Mouse (Mus musculus) MEL (cell line): ENCODE data around the gene OR5BS1P. TPM values are rescaled to one million over a fixed set of nuclear protein-coding genes. Genes with fewer than 3 reads are reported as not detected.

Experiments used
- CHD1 ChIP-seq: IDR thresholded peaks from 2 replicates; pipeline ENCODE4 v1.6.1; 2012; ENCODE audit warnings: low read depth, mild to moderate bottlenecking, inconsistent platforms, low read length, improper control_type of control experiment
- ELF1 ChIP-seq: IDR thresholded peaks from 2 replicates; pipeline ENCODE4 v1.6.1; 2014; ENCODE audit warnings: low read depth, mild to moderate bottlenecking, inconsistent platforms, low read length, improper control_type of control experiment, moderate library complexity
- EP300 ChIP-seq, 2 experiments: IDR thresholded peaks; 2 replicates each; pipeline ENCODE4 v1.6.1; 2011; ENCODE audit warnings: improper control_type of control experiment in 2 of 2, low read length in 2 of 2, low read depth in 1 of 2, mild to moderate bottlenecking in 1 of 2
- ETS1 ChIP-seq: IDR thresholded peaks from 2 replicates; pipeline ENCODE4 v1.6.1; 2012; ENCODE audit warnings: low read depth, mild to moderate bottlenecking, inconsistent platforms, low read length, improper control_type of control experiment, moderate library complexity
- GATA1 ChIP-seq: IDR thresholded peaks from 2 replicates; pipeline ENCODE4 v1.6.1; 2011; ENCODE audit warnings: low read depth, low read length, improper control_type of control experiment
- HCFC1 ChIP-seq: IDR thresholded peaks from 2 replicates; pipeline ENCODE4 v1.6.1; 2012; ENCODE audit warnings: low read depth, mild to moderate bottlenecking, inconsistent platforms, low read length, improper control_type of control experiment, moderate library complexity
- JUND ChIP-seq: IDR thresholded peaks from 2 replicates; pipeline ENCODE4 v1.6.1; 2011; ENCODE audit warnings: low read depth, mild to moderate bottlenecking, improper control_type of control experiment, low read length
- KAT2A ChIP-seq: conservative IDR thresholded peaks from 2 replicates; pipeline ENCODE4 v1.6.1; 2012; ENCODE audit warnings: low read depth, low read length, improper control_type of control experiment, inconsistent platforms
- MAX ChIP-seq: IDR thresholded peaks from 2 replicates; pipeline ENCODE4 v1.6.1; 2011; ENCODE audit warnings: low read length, improper control_type of control experiment
- MAZ ChIP-seq: IDR thresholded peaks from 2 replicates; pipeline ENCODE4 v1.6.1; 2012; ENCODE audit warnings: low read depth, mild to moderate bottlenecking, inconsistent platforms, low read length, improper control_type of control experiment
- MEF2A ChIP-seq: IDR thresholded peaks from 2 replicates; pipeline ENCODE4 v1.6.1; 2014; ENCODE audit warnings: low read depth, mild to moderate bottlenecking, inconsistent platforms, low read length, improper control_type of control experiment; ENCODE audit not compliant: poor library complexity, insufficient replicate concordance, severe bottlenecking; ENCODE audit errors: extremely low read depth
- MXI1 ChIP-seq: IDR thresholded peaks from 2 replicates; pipeline ENCODE4 v1.6.1; 2011; ENCODE audit warnings: mild to moderate bottlenecking, low read depth, low read length, improper control_type of control experiment
- NELFE ChIP-seq: IDR thresholded peaks from 2 replicates; pipeline ENCODE4 v1.6.1; 2011; ENCODE audit warnings: low read depth, low read length, improper control_type of control experiment
- POLR2A ChIP-seq, 2 experiments: IDR thresholded peaks; 2 replicates each; pipeline ENCODE4 v1.6.1; 2011 to 2012; ENCODE audit warnings: low read length in 2 of 2, mild to moderate bottlenecking in 2 of 2, control low read depth in 1 of 2, improper control_type of control experiment in 1 of 2, low read depth in 1 of 2, moderate library complexity in 1 of 2; ENCODE audit not compliant: control insufficient read depth in 1 of 2, insufficient read depth in 1 of 2, poor library complexity in 1 of 2
- POLR2AphosphoS2 ChIP-seq: IDR thresholded peaks from 2 replicates; pipeline ENCODE4 v1.6.1; 2011; ENCODE audit warnings: low read length, improper control_type of control experiment
- SIN3A ChIP-seq: IDR thresholded peaks from 2 replicates; pipeline ENCODE4 v1.6.1; 2012; ENCODE audit warnings: low read length, improper control_type of control experiment, inconsistent platforms
- SMC3 ChIP-seq: IDR thresholded peaks from 2 replicates; pipeline ENCODE4 v1.6.1; 2011; ENCODE audit warnings: low read depth, low read length, improper control_type of control experiment
- TAL1 ChIP-seq: IDR thresholded peaks from 2 replicates; pipeline ENCODE4 v1.6.1; 2012; ENCODE audit warnings: mild to moderate bottlenecking, inconsistent platforms, low read length, moderate library complexity, mixed read lengths
- TCF12 ChIP-seq: IDR thresholded peaks from 2 replicates; pipeline ENCODE4 v1.6.1; 2014; ENCODE audit warnings: low read depth, mild to moderate bottlenecking, inconsistent platforms, low read length, improper control_type of control experiment, moderate library complexity
- UBTF ChIP-seq: IDR thresholded peaks from 2 replicates; pipeline ENCODE4 v1.6.1; 2012; ENCODE audit warnings: low read depth, mild to moderate bottlenecking, inconsistent platforms, low read length, improper control_type of control experiment, moderate library complexity, borderline replicate concordance; ENCODE audit not compliant: insufficient read depth
- USF1 ChIP-seq: IDR thresholded peaks from 2 replicates; pipeline ENCODE4 v1.6.1; 2014; ENCODE audit warnings: low read depth, mild to moderate bottlenecking, inconsistent platforms, low read length, improper control_type of control experiment, moderate library complexity
- ZKSCAN1 ChIP-seq: IDR thresholded peaks from 2 replicates; pipeline ENCODE4 v1.6.1; 2012; ENCODE audit warnings: low read depth, mild to moderate bottlenecking, inconsistent platforms, low read length, improper control_type of control experiment, moderate library complexity
- ZMIZ1 ChIP-seq: IDR thresholded peaks from 2 replicates; pipeline ENCODE4 v1.6.1; 2012; ENCODE audit warnings: low read depth, mild to moderate bottlenecking, inconsistent platforms, low read length, improper control_type of control experiment, moderate library complexity
- ZNF384 ChIP-seq: IDR thresholded peaks from 2 replicates; pipeline ENCODE4 v1.6.1; 2012; ENCODE audit warnings: low read depth, mild to moderate bottlenecking, inconsistent platforms, low read length, improper control_type of control experiment
- polyA plus RNA-seq, 2 experiments: library from polyadenylated mRNA; stranded (reverse) in 1 of 2; unstranded in 1 of 2; fragments of >175 nt in 1 of 2; fragments of >200 nt in 1 of 2; gene quantifications; 2 replicates each; pipeline versions ENCODE4 v1.2.1 to v1.2.4; 2012; ENCODE audit warnings: low replicate concordance in 2 of 2, low read depth in 1 of 2; ENCODE audit not compliant: insufficient read length in 2 of 2, insufficient read depth in 1 of 2, missing spikeins in 1 of 2
- total RNA-seq: library from RNA; depleted of rRNA; stranded (reverse); fragments of 300-350 nt; gene quantifications from 2 replicates; pipeline ENCODE4 v1.2.3, GENCODE M21; 2012

The OR5BS1P gene
- total and polyA plus RNA-seq, 3 experiments: 0.04 TPM; not detected in 2

GRCm38 (mm10) chr15:98483907-98484886, 14.5 kb downstream of the OR5BS1P start (continued):
- no peak for TF ChIP-seq MAX
- TF ChIP-seq MEF2A: no peak
- no peak for TF ChIP-seq JUND
- peak; percentile 52 for TF ChIP-seq ZNF384
- peak; percentile 71 for TF ChIP-seq ETS1
- TF ChIP-seq USF1: no peak
- TF ChIP-seq EP300 (IDR thresholded peaks at IDR 0.05; ENCODE audit: low read depth in 1 of 2, low read length in 2 of 2): peak; percentile 43 to 72
- no peak for TF ChIP-seq UBTF
- no peak for TF ChIP-seq ZKSCAN1
- TF ChIP-seq ZMIZ1: no peak
- TF ChIP-seq TCF12: peak; percentile 40; the same call in 1 of the 2 replicates
- peak in 1 of 2 experiments; percentile 25; a peak in 1 of 4 replicates for TF ChIP-seq POLR2A (IDR thresholded peaks at IDR 0.05; ENCODE audit: control insufficient read depth in 1 of 2, insufficient read depth in 1 of 2, low read depth in 1 of 2, low read length in 2 of 2, poor library complexity in 1 of 2)
- TF ChIP-seq POLR2AphosphoS2: no peak
- no peak for TF ChIP-seq GATA1
- peak; percentile 87 for TF ChIP-seq ELF1
- TF ChIP-seq CHD1: no peak
- no peak for TF ChIP-seq KAT2A
- TF ChIP-seq NELFE: peak; percentile 42; the same call in 1 of the 2 replicates
- TF ChIP-seq TAL1: no peak
- no peak for TF ChIP-seq SMC3
- no peak for TF ChIP-seq MAZ
- peak; percentile 66 for TF ChIP-seq HCFC1
- TF ChIP-seq SIN3A: peak; percentile 43; the same call in 1 of the 2 replicates
- peak; percentile 8; the same call in 1 of the 2 replicates for TF ChIP-seq MXI1
